Mouse (Mus musculus) monocyte, adult 2 months (primary cell): ENCODE measurements around the gene Tas2r136.

Experiments
- DNase-seq, 2 experiments: peaks; one replicate each; pipeline ENCODE4 v3.0.0; 2022; ENCODE audit warnings: low spot score in 2 of 2, low read depth in 1 of 2

Tas2r136 gene

GRCm38 (mm10) chr6:132778062-132778461 is at the start of gene Tas2r136:
TSS of gene Tas2r136 (minus strand) at chr6:132778162.
- no peak for DNase-seq

- no peak for DNase-seq
Observed at GRCm38 (mm10) chr6:132802518-132802917, 24.6 kb upstream of the Tas2r136 start, which contains the start of gene Tas2r117. TSS of gene Tas2r117 (plus strand) at chr6:132802818.

- DNase-seq: no peak
Observed at GRCm38 (mm10) chr6:132795393-132795792, 17.4 kb upstream of the Tas2r136 start.

DNA sequence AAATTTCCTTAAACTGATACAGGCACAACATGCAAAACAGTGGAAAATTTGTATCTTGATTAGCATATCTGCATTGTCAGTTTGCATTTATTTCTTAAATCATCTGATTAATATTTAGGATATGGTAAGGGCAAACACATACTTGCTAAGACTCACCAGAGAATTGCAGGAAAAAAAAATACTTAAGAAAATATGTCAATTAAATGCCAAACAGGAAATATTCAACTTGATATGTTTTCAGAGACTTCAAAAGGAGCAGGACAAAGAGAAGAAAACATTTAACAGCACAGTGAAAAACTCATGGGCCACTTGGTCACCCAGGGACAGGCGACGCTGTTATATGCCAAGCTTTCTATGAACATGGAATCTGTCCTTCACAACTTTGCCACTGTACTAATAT is 16.1 kb downstream of the Tas2r136 start, which contains the start of gene Tas2r102:
Tas2r102 (plus strand) TSS at position 301 of the 400 bp plus-strand sequence.
- no peak for DNase-seq

GRCm38 (mm10) chr6:132754430-132754829 is 23.5 kb downstream of the Tas2r136 start, which contains the start of gene Tas2r124:
TSS of gene Tas2r124 (plus strand) at chr6:132754730.
- no peak for DNase-seq

GRCm38 (mm10) chr6:132750206-132750605 is 27.8 kb downstream of the Tas2r136 start:
- no peak for DNase-seq

DNA sequence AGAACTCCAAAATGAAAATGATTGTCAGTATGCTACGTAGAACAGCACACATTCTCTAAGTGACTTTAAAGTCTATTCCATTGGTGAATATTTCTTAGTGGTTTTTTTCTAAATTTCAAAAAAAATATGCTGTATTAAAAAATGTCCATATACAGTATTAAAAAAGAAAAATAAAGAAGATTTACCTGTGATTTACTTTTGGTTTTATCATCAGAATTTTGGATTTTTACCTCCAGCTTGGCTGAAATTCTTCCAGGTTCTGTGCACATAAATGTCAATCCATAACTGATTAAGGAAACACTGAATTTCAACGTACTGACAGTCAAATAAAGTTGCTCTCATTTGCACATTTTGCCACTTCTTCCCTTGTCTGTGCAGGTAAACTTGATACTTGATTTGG is 40.0 kb downstream of the Tas2r136 start, which contains the start of gene Tas2r115:
Tas2r115 (minus strand) TSS at position 101 of the 400 bp plus-strand sequence.
- no peak for DNase-seq
